Mouse (Mus musculus): Measurements from ENCODE around the gene Arhgef18.

Gene Arhgef18

DNA sequence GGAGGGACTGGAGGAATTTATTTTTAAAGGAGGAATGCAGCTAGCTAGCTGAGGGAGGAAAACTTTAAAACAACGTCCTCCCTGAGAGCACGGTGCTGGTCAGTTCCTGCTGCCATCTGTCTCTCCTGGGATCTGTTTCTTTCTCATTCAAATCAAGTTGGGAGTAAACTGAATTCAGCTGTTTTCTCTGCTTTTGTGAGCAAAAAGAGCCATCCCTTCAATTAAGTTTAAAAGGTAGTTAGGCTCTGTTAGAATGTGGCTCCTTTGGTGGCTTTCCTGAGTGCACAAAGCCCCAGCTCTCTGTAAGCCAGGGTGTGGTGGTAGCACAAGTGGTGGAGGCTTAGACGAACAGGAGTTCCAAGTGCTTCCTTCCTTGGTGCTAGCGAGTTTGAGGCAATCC lies 2.4 kb downstream of the Arhgef18 start:
- no peak for DNase-seq (ENCODE audit: low spot score in 2 of 2)

DNA sequence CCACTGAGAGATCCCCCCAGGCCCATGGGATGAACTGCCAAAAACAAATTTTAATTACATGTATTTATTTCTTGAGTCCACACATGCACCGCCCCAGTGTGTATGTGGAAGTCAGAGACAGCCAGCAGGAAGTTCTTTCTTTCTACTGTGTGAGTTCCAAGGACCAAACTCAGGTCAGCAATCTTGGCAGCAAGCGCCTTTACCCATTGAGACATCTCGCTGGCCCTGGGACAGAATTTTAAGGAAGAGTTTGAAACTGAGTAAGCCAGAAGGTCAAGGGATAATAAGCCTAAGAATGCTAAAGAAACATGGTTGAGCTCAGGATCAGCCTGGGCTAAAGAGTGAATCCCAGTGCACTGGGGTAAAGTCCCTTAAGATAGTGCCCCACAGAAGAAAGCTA lies 4.8 kb downstream of the Arhgef18 start:
- DNase-seq (ENCODE audit: low spot score in 2 of 2): peak in 1 of 2 experiments; percentile 41

DNA sequence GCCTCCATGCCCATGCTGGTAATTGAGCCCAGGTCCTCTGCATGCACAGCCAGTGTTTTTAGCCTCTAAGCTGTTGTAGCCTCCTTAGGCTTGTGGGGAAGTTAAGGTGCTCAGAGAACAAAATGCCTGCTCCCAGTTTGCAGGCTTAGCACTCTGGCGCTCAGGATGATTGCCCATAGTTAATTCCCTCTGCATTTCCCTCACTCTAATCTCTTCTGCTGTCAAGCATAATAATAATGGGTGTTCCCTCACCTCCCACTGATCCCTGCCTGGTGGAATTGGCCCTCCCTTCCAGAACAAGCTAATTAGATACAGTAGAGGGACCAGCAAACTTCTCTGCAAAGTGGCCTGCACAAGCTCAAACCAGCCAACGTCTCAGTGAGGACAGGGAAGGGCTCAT lies 7.7 kb downstream of the Arhgef18 start:
- DNase-seq (ENCODE audit: low spot score in 2 of 2): no peak

DNA sequence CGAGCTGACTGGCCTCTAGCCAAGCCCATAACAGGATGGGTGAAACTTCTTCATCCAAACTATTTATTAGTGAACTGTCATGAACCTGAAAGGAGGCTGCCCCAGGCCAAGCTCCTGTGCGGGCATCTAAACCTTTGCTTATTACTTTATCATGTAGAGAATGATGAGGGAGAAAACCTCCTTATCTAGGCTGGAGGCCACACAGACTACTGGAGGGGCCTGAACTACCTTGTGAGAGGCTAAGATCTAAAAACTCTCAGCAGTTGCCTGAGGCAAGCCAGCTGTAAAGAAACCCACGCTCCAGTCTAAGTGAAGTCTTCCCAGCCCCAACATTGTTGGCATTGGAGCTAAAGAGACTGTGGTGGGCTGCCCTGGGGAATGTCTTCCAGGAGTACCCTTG lies 14.6 kb downstream of the Arhgef18 start:
- no peak for DNase-seq (ENCODE audit: low spot score in 2 of 2)

DNA sequence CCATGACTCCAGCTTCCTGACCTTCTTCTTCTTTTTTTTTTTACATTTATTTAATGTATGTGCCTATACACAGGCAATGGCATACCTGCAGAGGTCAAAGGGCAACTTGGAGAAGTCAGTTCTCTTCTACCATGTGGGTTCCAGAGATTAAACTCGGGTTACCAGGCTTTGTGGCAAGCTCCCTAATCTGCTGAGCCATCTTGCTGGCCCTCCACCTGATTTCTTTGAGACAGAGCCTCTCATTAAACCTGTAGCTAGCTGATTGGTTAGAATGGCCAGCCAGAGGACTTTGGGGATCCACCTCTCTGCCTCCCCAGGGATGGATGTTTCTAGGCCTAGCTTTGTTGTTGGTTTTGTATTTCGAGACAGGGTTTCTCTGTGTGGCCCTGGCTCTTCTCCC lies 18.3 kb downstream of the Arhgef18 start:
- DNase-seq (ENCODE audit: low spot score in 2 of 2): no peak

DNA sequence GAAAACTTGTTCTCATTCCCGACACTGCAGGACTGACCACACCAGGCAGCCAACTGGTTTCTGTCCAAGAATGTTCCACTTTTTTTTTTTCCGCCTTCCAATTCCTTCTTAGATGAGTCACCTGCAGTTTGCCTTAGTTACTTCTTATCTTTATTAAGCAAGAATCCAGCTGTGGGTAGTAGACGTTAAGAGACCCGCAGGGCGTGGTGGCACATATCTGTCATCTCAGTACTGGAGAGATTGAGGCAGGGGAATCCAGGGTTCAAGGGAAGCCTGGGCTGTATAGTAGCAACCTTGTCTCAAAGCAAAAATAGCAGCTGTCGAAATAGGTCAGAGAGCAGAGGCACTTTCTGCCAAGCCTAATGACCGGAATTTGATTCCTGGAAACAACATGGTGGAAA lies 19.1 kb downstream of the Arhgef18 start:
- peak; percentile 36 to 41 for DNase-seq (ENCODE audit: low spot score in 2 of 2)

DNA sequence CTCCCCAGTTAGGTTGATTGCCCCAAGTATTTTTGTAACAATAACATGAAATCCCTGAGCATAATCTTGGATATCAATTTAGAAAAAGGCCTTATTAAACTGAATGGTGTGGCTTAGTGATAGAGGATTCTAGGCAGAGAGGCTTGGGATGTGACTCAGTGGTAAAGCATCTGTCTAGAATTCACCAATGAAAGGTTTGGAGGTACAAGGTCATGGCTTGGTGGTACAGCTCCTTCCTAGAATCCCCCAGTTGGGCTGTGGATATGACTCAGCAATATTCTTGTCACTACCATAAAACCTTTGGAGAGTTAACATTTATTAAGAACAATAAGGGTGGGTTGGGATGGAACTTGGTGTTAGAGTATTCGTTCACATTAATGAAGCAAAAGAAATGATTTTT lies 20.0 kb downstream of the Arhgef18 start:
- DNase-seq (ENCODE audit: low spot score in 2 of 2): no peak

DNA sequence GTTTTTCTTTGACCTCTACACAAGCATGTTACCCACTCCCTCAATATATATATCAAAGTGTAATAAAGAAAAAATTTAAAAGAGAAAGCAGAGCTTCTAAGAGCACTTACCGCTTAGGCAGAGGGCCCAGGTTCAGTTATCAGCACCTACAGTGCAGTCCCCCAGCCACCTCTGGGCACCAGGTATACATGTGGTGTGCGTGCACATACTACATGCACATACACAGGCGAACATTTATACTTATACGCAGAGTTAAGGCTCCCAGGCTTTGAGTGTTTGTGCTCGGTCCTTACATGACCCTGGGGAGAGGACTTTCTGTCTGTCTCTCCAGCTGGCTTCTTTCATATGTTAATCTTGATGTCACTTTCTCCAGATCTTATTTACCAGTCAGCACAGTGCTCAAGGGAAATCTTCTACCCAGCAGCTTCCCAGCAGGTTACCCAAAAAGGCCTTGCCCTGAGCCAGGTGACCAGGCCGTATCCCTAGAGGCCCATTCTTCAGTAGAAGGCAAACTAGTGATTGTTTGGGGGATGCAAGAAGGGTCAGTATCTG lies 21.9 kb downstream of the Arhgef18 start:
- no peak for DNase-seq (ENCODE audit: low spot score in 2 of 2)

DNA sequence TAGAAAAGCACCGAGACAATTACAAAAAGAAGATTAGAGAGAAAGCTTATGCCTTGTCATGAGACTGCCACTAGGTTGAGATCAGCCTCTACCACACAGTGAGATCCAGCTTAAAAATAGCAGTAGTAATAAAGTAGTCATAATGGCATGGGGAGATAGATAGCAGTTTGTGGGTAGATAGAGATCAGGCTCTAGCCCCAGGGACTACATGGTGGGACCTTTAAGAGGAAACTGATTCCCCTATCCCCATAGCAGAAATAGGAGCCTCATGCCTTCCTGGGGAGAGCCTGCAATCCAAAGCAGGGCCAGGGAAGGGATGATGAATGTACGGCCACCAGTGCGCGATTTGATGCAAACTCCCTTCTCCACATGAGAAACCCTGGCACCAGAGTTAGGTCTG lies 22.5 kb downstream of the Arhgef18 start:
- no peak for DNase-seq (ENCODE audit: low spot score in 2 of 2)

DNA sequence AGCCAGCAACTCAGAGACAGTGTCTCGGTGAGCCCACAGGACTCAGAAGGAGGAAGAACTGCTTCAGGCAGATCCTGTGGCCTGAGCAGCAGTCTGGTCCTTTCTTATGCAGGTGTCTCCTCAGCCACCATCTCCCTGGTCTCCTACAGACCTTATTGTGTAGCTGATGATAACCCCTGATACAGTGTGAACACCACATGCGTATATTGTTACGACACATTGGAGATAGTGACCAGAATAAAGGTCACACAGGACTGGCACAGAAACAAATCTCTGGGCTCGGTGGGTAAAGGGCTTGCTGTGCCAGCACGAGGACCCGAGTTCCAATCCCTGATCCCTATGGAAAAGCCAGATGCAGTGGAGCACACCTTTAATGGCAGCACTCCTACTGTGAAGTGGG lies 22.9 kb downstream of the Arhgef18 start:
- DNase-seq (ENCODE audit: low spot score in 2 of 2): no peak

DNA sequence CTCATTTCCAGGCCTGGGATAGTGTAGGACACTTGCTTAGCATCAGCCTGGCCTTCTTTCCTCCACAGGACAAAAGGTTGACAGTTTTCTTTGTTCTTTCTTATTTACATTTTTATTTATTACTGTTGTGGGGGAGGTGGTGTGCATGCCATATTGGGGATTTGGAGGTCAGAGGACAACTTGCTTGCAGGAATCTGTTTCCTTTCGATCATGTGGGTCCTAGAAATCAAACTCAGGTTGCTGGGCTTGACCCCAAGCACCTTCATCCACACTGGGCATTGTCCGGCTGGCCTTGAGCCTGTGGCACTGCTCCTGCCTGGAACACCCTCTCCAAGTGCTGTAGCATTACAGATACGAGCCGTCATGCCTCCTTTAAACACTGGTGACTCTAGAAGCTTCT lies 24.0 kb downstream of the Arhgef18 start:
- DNase-seq (ENCODE audit: low spot score in 2 of 2): no peak

DNA sequence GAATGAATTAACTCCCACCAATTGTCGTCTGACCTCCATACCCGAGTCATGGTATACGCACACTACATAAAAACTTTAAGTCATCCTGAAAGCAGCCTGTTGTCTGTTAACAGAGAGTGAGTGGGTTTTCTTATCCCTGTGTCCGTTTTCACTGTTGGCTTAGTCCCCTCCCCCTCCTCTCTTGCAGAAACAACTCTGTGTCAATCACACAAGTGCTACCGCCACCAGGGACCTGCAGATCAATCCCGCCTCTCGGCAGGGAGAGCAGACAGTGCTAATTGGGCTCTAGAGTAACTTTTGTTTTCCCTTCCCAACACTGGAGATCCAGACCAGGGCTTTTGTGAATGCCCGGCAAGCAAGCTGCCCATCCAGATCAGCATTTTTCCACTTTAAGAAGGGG lies 24.6 kb downstream of the Arhgef18 start:
- DNase-seq (ENCODE audit: low spot score in 2 of 2): peak in 1 of 2 experiments; percentile 23

DNA sequence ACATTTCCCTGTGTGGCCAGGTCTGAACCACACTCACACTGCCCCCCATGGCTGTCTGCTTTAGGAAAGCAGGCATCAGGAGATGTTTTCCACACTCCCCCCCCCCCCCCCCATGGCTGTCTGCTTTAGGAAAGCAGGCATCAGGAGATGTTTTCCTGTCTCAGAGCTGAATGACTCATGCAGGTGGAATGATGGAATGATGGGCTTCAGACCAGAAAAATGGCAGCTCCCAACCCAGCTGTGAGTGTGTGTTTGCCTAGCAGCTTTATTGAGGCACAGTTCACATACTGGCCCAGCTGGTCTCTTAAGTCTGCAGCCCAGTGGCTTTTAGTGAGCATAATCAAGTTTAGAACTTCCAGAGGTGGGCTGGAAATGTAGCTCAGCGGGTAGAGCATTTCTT lies 25.3 kb downstream of the Arhgef18 start:
- DNase-seq (ENCODE audit: low spot score in 2 of 2): peak in 1 of 2 experiments; percentile 36

DNA sequence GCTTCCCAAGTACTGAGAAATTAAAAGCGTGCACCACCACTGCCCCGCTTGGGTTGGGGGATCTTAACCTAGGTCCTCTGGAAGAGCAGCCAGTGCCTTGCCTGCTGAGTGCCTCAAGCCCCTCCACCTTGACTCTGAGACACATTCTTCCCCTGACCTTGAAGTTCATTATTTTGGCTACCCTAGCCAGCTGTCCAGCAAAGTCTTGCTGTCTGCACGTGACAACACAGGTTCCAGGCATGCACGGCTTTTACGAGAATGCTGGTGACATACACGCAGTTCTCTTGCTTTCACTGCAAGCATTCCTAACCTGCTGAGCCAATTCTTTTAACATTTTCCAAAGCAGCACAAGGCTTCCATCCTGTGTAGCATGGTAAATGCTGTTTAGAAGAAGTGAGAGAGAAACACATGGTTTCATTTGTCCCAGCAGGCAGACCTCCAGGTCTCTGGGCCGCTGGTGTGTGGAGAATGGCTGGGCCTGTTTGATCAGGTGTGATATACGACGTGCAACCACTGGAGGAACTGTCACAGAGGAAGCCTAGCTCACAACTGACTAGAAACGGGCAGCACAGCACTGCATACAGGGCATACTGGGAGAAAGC lies 27.4 kb downstream of the Arhgef18 start:
- no peak for DNase-seq (ENCODE audit: low spot score in 2 of 2)

DNA sequence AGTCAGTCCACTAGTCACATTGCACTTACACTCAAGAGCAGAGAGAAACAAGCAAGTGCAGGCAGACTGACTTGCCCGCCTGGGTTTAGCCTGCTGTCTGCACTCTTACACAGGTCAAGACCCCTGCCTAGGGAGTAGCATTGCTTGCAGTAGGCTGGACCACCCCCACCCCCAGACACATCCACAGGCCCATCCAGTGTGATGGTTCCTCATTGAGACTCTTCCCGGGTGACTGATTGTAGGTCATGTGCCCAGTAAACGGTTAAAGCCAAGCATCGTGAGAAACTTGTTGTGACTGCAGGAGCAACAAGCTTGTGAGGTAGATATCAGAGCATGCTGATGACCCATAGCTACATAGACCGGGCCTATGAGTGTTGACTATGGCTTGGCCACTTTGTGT lies 28.7 kb downstream of the Arhgef18 start:
- no peak for DNase-seq (ENCODE audit: low spot score in 2 of 2)

DNA sequence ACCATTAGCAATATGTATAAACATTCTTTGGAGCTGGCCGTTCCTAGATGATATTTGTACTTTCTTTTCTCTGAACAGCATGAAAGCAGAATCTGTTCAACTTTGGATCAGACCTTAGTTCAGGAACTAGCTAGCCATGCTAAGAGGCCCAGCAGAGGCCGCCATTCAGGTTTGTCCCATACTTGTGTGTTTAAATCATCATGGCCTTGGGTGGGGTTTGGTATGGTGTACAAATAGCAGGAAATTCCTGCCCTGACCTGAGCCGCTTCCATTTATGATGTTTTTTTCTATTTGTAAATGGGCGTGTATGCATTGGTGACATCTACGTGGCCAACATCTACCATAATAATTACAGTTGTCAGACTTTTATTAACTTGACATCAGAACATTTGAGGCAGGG lies 32.4 kb downstream of the Arhgef18 start:
- peak; percentile 39 to 47 for DNase-seq (ENCODE audit: low spot score in 2 of 2)

DNA sequence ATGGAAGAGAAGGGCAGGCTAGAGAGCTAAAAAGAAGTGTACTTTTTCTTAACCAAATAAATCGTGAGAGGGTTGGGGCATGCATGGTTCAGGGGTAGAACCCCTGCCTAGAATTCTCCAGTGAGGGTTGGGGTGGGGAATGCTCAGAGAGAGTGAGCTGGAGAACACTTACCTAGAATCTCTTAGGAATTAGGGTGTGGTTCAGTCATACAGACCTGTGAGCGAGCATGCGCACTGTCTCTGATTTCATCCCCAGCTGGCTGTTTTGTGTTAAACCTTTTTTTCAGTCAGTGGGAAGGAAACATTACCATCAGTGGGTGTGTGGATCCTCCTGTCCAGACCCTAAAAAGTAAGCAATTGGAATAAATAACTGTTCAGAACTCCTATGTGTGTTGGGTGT lies 33.4 kb downstream of the Arhgef18 start:
- no peak for DNase-seq (ENCODE audit: low spot score in 2 of 2)

DNA sequence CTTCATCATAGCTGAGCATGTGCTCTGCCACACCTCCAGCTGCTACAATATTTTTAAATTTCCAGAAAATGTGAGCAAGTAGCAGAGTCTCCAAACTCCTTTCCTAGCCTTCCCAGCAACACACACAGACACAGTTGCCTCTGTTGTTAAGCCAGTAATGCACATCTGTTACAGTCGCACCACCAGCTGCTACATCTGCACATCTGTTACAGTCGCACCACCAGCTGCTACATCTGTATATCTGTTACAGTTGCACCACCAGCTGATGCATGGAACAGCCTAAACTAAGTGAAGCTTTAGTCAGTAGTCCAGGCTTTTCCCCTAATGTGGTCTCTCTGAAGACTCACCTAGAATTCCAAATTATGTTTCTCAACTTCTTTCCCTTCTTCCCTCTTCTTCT lies 35.6 kb downstream of the Arhgef18 start:
- DNase-seq (ENCODE audit: low spot score in 2 of 2): no peak

DNA sequence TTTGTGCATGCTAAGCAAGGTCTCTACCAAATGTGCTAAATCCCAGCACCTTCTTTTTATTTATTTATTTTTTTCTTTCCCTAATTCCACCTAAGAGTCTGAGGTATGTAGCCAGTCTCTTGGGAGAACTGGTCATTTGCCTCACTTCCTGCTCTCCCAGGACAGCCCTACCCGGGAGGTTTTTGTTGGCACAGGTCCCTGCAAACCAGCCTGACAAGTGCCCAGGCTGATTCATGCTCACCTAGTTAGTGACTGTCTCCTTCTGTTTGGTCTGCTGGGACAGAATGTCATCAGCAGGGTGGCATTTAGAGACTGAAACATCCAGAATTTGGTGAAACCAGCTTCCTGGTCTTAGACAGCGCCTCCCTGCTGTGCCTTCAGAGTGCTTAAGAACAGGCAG lies 37.2 kb downstream of the Arhgef18 start:
- peak; percentile 83 to 88 for DNase-seq (ENCODE audit: low spot score in 2 of 2)

DNA sequence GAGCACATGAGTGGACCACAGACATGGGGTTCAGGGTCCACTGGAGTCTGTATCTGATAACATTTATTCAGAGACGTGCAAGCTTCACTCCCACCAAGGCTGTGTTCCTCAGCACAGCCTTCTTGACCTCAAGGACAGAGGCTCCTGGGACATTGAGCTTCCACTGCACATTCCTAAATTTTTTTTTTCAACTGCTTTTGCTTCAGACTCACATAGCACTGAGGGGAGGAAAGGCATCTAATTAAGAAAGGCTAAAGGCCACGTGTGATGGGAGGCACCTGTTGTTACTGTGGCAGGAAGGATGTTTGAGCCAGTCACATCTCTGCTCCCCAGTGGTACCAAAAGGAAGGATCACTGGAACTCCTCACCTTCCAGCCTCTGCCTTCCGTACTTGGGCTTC lies 38.3 kb downstream of the Arhgef18 start:
- DNase-seq (ENCODE audit: low spot score in 2 of 2): no peak

DNA sequence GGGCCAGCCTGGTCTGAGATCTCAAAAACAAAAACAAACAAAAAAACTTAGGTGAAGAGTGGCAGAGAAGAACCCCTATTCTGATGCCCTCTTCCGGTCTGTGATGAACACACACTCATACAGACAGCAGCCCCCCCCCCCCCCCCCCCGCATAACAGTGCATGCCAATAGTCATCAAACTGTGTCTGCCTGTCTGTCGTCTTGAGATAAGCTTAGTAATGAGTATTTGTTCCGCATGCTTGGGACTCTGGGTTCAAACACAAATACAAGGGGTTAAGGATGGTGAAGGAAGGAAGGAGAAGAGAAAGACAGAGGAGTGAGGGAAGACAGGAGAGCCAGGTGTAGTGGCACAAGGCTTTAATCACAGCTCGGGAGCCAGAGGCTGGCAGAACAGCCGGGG lies 43.7 kb downstream of the Arhgef18 start:
- no peak for DNase-seq (ENCODE audit: low spot score in 2 of 2)

DNA sequence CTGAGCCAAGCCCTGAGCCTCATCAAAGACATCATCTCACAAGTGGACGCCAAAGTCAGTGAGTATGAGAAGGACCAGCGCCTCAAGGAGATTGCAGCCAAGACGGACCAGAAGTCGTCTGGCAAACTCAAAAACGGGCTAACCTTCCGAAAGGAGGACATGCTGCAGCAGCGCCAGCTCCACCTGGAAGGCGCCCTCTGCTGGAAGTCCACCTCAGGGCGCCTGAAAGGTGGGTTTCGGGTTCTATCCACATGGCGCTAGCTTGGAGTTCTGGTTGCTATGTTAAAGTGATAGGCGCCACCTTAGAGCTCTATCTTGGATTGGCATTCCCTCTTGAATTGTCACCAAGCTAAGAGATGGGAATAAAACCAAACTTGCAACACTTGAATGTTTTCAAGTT lies 46.7 kb downstream of the Arhgef18 start:
- no peak for DNase-seq (ENCODE audit: low spot score in 2 of 2)

DNA sequence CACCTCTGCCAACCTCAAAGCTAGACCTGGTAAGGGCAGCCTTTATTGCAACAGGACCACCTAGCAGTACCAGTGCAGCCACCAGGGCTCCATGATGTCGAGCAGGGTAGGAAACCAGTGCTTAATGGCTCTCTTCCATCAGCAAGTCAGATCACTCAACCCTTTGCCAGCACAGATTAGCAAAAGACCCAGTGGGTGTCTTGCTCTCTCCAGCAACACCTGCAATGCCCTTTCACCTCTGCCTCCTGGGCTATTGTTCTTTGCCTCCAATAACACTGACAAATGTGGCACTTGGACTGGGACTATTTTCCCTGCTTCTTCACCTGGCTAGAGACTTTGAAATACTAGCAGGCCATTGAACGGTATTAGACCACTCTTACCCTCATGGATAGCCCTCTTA lies 56.4 kb downstream of the Arhgef18 start:
- no peak for DNase-seq (ENCODE audit: low spot score in 2 of 2)

DNA sequence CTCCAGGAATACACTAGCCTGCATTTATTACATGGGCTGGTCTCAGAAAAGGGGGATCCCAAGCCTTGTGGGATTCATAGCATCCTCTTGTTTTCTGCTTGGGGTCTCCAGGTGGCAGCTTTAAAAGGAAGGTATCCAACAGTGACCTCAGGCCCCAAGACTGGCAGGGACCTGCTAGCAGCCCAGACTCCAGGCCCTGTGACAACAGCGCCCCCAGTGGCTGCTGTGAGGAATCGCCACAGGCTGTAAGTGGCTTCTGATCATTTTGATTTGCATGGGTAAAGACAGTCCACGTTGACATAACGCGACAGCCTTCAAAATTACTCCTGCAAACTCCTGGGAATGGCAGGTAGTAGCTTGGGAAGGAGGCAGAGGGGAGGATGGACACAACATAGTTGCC lies 57.9 kb downstream of the Arhgef18 start:
- peak; percentile 35 to 54 for DNase-seq (ENCODE audit: low spot score in 2 of 2)
